11 mouse cellular contexts compared by ENCODE assay signal in genomic region chr11:90187441-90187840, GRCm38 (mm10). TPM values are rescaled to one million over a fixed set of nuclear protein-coding genes. Genes with fewer than 3 reads are reported as not detected.
DNase-seq lines count a peak whose midpoint lies in the region; ATAC-seq and TF ChIP-seq lines count a peak whose summit lies in the region.
"Had no signal": no experiment of that assay in that cellular context is flagged by ENCODE, and none has a peak within 500 bp of the region (broad histone marks: within the 10 kb centered on the region; RNA-seq: fewer than 3 reads in every experiment).

Gene Gm45716 (plus strand): TSS chr11:90187683.

- H3K27me3 ChIP-seq in midbrain, embryonic 12.5 days: no peaks in the 10 kb centered on the region

- H3K9ac ChIP-seq in midbrain, embryonic 12.5 days (replicated peaks): no peak within 1 kb of the TSS

- H3K27ac ChIP-seq in cortical plate, adult 2 months (ENCODE audit: insufficient read depth, low read length): no peak within 1 kb of the TSS
- H3K27ac ChIP-seq in midbrain, embryonic 12.5 days (replicated peaks): no peak within 1 kb of the TSS
- H3K27ac ChIP-seq: macrophage had no signal

- no peak for DNase-seq in brain, embryonic 14.5 days (ENCODE audit: low read depth)
- DNase-seq in heart, postnatal 14 days: no peak
- no peak for DNase-seq in gastrocnemius, adult 8-10 months (ENCODE audit: low spot score in 2 of 2)
- DNase-seq in cerebellum, postnatal 14 days: no peak
- no peak for DNase-seq in frontal cortex, postnatal 25 days (ENCODE audit: low spot score in 2 of 2)
- DNase-seq: adrenal gland, postnatal 10 days; right cerebral cortex, postnatal 14 days; thymus, postnatal 4 days had no signal

- H3K9me3 ChIP-seq in midbrain, embryonic 12.5 days: no peaks in the 10 kb centered on the region

- no peak for TF ChIP-seq CTCF in brain, embryonic 14.5 days (IDR thresholded peaks at IDR 0.05; ENCODE audit: borderline replicate concordance, extremely low read depth, insufficient read depth, insufficient read length)
- TF ChIP-seq CTCF in cortical plate, adult 2 months (IDR thresholded peaks at IDR 0.05; ENCODE audit: extremely low read depth, insufficient read depth, low read length): no peak

- 78% methylated on average over 7 of the region's 7 CpGs for WGBS in midbrain, embryonic 12.5 days

- H3K4me3 ChIP-seq in cortical plate, adult 2 months (ENCODE audit: insufficient read depth, low read length): no peak within 1 kb of the TSS
- H3K4me3 ChIP-seq in midbrain, embryonic 12.5 days: no peak within 1 kb of the TSS

- no peak within 1 kb of the TSS for H3K4me2 ChIP-seq in midbrain, embryonic 12.5 days (replicated peaks)

- intact Hi-C loops in heart, postnatal 14 days (cut with DNase I): loop anchor here (10.0 kb wide), 1 partner anchor 67 kb away; no protein-coding TSS in a partner anchor

- no peak for TF ChIP-seq POLR2A in brain, embryonic 14.5 days (IDR thresholded peaks at IDR 0.05; ENCODE audit: borderline replicate concordance, extremely low read depth, insufficient read depth, insufficient read length, poor library complexity, severe bottlenecking)
- no peak for TF ChIP-seq POLR2A in cortical plate, adult 2 months (IDR thresholded peaks at IDR 0.05; ENCODE audit: extremely low read depth, insufficient read depth, low read length)

- H3K4me1 ChIP-seq in cortical plate, adult 2 months (ENCODE audit: control insufficient read depth, insufficient read depth, low read length): no peaks in the 10 kb centered on the region
- no peaks in the 10 kb centered on the region for H3K4me1 ChIP-seq in midbrain, embryonic 12.5 days

- ATAC-seq in midbrain, embryonic 12.5 days (ENCODE audit: low FRiP score, low read depth): no peak

- H3K36me3 ChIP-seq in midbrain, embryonic 12.5 days: no peaks in the 10 kb centered on the region

RNA-seq across cellular contexts. Expression of gene Gm45716, which starts in this region (rescaled TPM):
- 16.6 and 17.3 TPM in 2 replicates for polyA plus RNA-seq in brain, embryonic 14.5 days (2012; rRNA removed)
- polyA plus RNA-seq in cortical plate, adult 2 months (2012; rRNA removed): 13.3 and 13.6 TPM in 2 replicates
- total RNA-seq in heart, postnatal 14 days (2021): 10 to 100 TPM; 15.8 to 16.0 TPM
- polyA plus RNA-seq in midbrain, embryonic 12.5 days (2016; fragmentation: Nextera tagmentation; extraction: Ambion mirVana): 21.1 and 22.9 TPM in 2 replicates
- 1 to 10 TPM; 1.7 to 3.3 (median 2.4) TPM for total RNA-seq in gastrocnemius, adult 8-10 months (2022)
